8 mouse cellular contexts compared by ENCODE assay signal in genomic region chr11:119299391-119300245, GRCm38 (mm10). TPM values are rescaled to one million over a fixed set of nuclear protein-coding genes. Genes with fewer than 3 reads are reported as not detected.
DNase-seq lines count a peak whose midpoint lies in the region; ATAC-seq lines count a peak whose summit lies in the region.

Eif4a3 (minus strand) TSS chr11:119300089.

- H3K9me3 ChIP-seq in heart, embryonic 10.5 days, result no peaks in the 10 kb centered on the region
- no peaks in the 10 kb centered on the region for H3K9me3 ChIP-seq in kidney, embryonic 15.5 days (replicated peaks)

- H3K27me3 ChIP-seq in heart, embryonic 10.5 days (ENCODE audit: insufficient read depth, poor library complexity, severe bottlenecking), result peaks cover 16% of the 10 kb centered on the region
- 0 out of 2 replicates have a peak, but pooled peaks cover 6% of the 10 kb centered on the region for H3K27me3 ChIP-seq in kidney, embryonic 15.5 days

- under 1% methylated on average over 89 of the region's 89 CpGs for WGBS in heart, embryonic 10.5 days
- under 1% methylated on average over 89 of the region's 89 CpGs for WGBS in kidney, embryonic 15.5 days

- ATAC-seq in erythroblast, adult 5-6 weeks (replicated peaks; ENCODE audit: low FRiP score, poor library complexity, severe bottlenecking), result peak; percentile 95
- ATAC-seq in kidney, embryonic 15.5 days (replicated peaks; ENCODE audit: low FRiP score), result peak; percentile 96
- peak; percentile 82 for ATAC-seq in monocyte, adult 5-6 weeks (replicated peaks; ENCODE audit: insufficient number of reproducible peaks, low FRiP score, low TSS enrichment, poor library complexity, severe bottlenecking)

- peak within 1 kb of the TSS; percentile 93 for H3K4me2 ChIP-seq in kidney, embryonic 15.5 days

- H3K27ac ChIP-seq in heart, embryonic 10.5 days, result peak within 1 kb of the TSS; percentile 93
- peak within 1 kb of the TSS; percentile 96 for H3K27ac ChIP-seq in kidney, embryonic 15.5 days

- peak within 1 kb of the TSS; percentile 98 for H3K9ac ChIP-seq in kidney, embryonic 15.5 days

- DNase-seq in B cell, adult 2 months, result peak; percentile 96 to 98
- peak; percentile 99 for DNase-seq in brain, adult 2 months (ENCODE audit: low read depth, low spot score)
- peak; percentile 96 for DNase-seq in heart, embryonic 10.5 days (ENCODE audit: low spot score)
- DNase-seq in liver, result peak; percentile 95
- peak; percentile 96 to 100 for DNase-seq in spleen, postnatal 4 days (ENCODE audit: low spot score in 2 of 2)

- H3K36me3 ChIP-seq in heart, embryonic 10.5 days, result peaks cover 36% of the 10 kb centered on the region
- H3K36me3 ChIP-seq in kidney, embryonic 15.5 days, result peaks cover 37% of the 10 kb centered on the region

- peaks cover 14% of the 10 kb centered on the region for H3K4me1 ChIP-seq in heart, embryonic 10.5 days
- peaks cover 20% of the 10 kb centered on the region for H3K4me1 ChIP-seq in kidney, embryonic 15.5 days

- peak within 1 kb of the TSS; percentile 83 for H3K4me3 ChIP-seq in heart, embryonic 10.5 days
- peak within 1 kb of the TSS; percentile 99 for H3K4me3 ChIP-seq in kidney, embryonic 15.5 days (replicated peaks)

RNA-seq across cellular contexts. Expression of gene Eif4a3, which starts in this region (rescaled TPM):
- 71.5 and 81.1 TPM in 2 replicates for total RNA-seq in erythroblast, adult 5-6 weeks (2015; ENCODE audit: low replicate concordance)
- total RNA-seq in erythroblast, adult 5-6 weeks (2017; ENCODE audit: low replicate concordance), result 44.6 and 45.7 TPM in 2 replicates
- polyA plus RNA-seq in heart, embryonic 10.5 days (2016; fragmentation: Nextera tagmentation; extraction: Ambion mirVana), result 366 and 405 TPM in 2 replicates
- 383 and 393 TPM in 2 replicates for polyA plus RNA-seq in kidney, embryonic 15.5 days (2015; fragmentation: Nextera tagmentation; extraction: Ambion mirVana)
- total RNA-seq in monocyte, adult 5-6 weeks (2017), result 130 to 164 TPM (median 159 TPM) in 3 replicates

Comparison
In these comparisons a context has a peak if more than half of its experiments do, and no peak if none do; other contexts are left out.
1. Peak in every context shown above with its lines: DNase-seq, ATAC-seq, H3K4me3 ChIP-seq and H3K27ac ChIP-seq.